Mouse (Mus musculus) hindbrain, embryonic 12.5 days (tissue): ENCODE measurements around the gene Lrrn4. TPM values are rescaled to one million over a fixed set of nuclear protein-coding genes. Genes with fewer than 3 reads are reported as not detected.

Experiments
- ATAC-seq: fragments of 200-750 bp; cut with Nextera tagmentation; 2 replicates; pipeline ENCODE4 v1.8.0; 2017; ENCODE audit warnings: moderate TSS enrichment; ENCODE audit not compliant: low FRiP score
- H3K27ac ChIP-seq: fragments of 300-500 bp; sonication (generic); 2 replicates; pipeline ENCODE4 v1.5.1; 2016; ENCODE audit warnings: mild to moderate bottlenecking
- H3K27me3 ChIP-seq: fragments of 300-500 bp; sonication (generic); 2 replicates; pipeline ENCODE4 v1.6.1; 2016; ENCODE audit warnings: mild to moderate bottlenecking
- H3K36me3 ChIP-seq: fragments of 300-500 bp; sonication (generic); 2 replicates; pipeline ENCODE4 v1.6.1; 2016; ENCODE audit warnings: mild to moderate bottlenecking
- H3K4me1 ChIP-seq: fragments of 300-500 bp; sonication (generic); 2 replicates; pipeline ENCODE4 v1.6.1; 2016
- H3K4me2 ChIP-seq: fragments of 300-500 bp; sonication (generic); replicated peaks from 2 replicates; pipeline ENCODE4 v1.6.1; 2016; ENCODE audit warnings: mild to moderate bottlenecking
- H3K4me3 ChIP-seq: fragments of 300-500 bp; sonication (generic); 2 replicates; pipeline ENCODE4 v1.5.1; 2016; ENCODE audit warnings: mild to moderate bottlenecking
- H3K9ac ChIP-seq: fragments of 300-500 bp; sonication (generic); 2 replicates; pipeline ENCODE4 v1.6.1; 2016; ENCODE audit warnings: mild to moderate bottlenecking, moderate library complexity
- H3K9me3 ChIP-seq: fragments of 300-500 bp; sonication (generic); replicated peaks from 2 replicates; pipeline ENCODE4 v1.6.1; 2016; ENCODE audit warnings: mild to moderate bottlenecking
- WGBS: fragments of 180-500 bp; shearing (Covaris S2); methylation state at CpG from one replicate; pipeline ENCODE4 v1.1.7; 2016; 5-methylcytosine and 5-hydroxymethylcytosine counted together
- polyA plus RNA-seq: library from polyadenylated mRNA; unstranded; fragments of >200 nt; fragmentation: Nextera tagmentation; extraction: Ambion mirVana; gene quantifications from 2 replicates; pipeline ENCODE4 v1.2.1, GENCODE M21; 2016

The Lrrn4 gene
- polyA plus RNA-seq, 1 experiment from 2014 or later = 0.10 TPM

- no peak overlapping the region for H3K4me2 ChIP-seq
- no peaks in the 10 kb centered on the region for H3K9me3 ChIP-seq
- ATAC-seq = no peak
- WGBS = 94% methylated on average over 2 of the region's 2 CpGs
- no peak overlapping the region for H3K27ac ChIP-seq
- no peak overlapping the region for H3K9ac ChIP-seq
- H3K27me3 ChIP-seq = no peaks in the 10 kb centered on the region
- H3K4me1 ChIP-seq = no peaks in the 10 kb centered on the region
- H3K4me3 ChIP-seq = no peak overlapping the region
- H3K36me3 ChIP-seq = peaks cover 21% of the 10 kb centered on the region; the same call in 1 of the 2 replicates
Observed at GRCm38 (mm10) chr2:132863325-132863724, 17.4 kb downstream of the Lrrn4 start.

- 96% methylated on average over 2 of the region's 2 CpGs for WGBS
- Histone ChIP-seq H3K27ac (no peak overlapping the region), H3K27me3 (no peaks in the 10 kb centered on the region), H3K4me1 (no peaks in the 10 kb centered on the region), H3K9me3 (no peaks in the 10 kb centered on the region), H3K4me3 (no peak overlapping the region), H3K4me2 (no peak overlapping the region), H3K9ac (no peak overlapping the region), H3K36me3 (peaks cover 13% of the 10 kb centered on the region; the same call in 1 of the 2 replicates)
- ATAC-seq = no peak
Observed at GRCm38 (mm10) chr2:132861456-132861855, 19.2 kb downstream of the Lrrn4 start.

- no peak overlapping the region for H3K4me2 ChIP-seq
- ATAC-seq = no peak
Observed at GRCm38 (mm10) chr2:132860435-132860834, 20.3 kb downstream of the Lrrn4 start.

GRCm38 (mm10) chr2:132856333-132856732, 24.4 kb downstream of the Lrrn4 start:
- no peak for ATAC-seq

More at GRCm38 (mm10) chr2:132860435-132860834, 20.3 kb downstream of the Lrrn4 start:
- H3K4me3 ChIP-seq = no peak overlapping the region
- no peaks in the 10 kb centered on the region for H3K27me3 ChIP-seq
- no peak overlapping the region for H3K9ac ChIP-seq
- H3K27ac ChIP-seq = no peak overlapping the region
- H3K9me3 ChIP-seq = no peaks in the 10 kb centered on the region
- peaks cover 9% of the 10 kb centered on the region; the same call in 1 of the 2 replicates for H3K36me3 ChIP-seq
- H3K4me1 ChIP-seq = no peaks in the 10 kb centered on the region

DNA sequence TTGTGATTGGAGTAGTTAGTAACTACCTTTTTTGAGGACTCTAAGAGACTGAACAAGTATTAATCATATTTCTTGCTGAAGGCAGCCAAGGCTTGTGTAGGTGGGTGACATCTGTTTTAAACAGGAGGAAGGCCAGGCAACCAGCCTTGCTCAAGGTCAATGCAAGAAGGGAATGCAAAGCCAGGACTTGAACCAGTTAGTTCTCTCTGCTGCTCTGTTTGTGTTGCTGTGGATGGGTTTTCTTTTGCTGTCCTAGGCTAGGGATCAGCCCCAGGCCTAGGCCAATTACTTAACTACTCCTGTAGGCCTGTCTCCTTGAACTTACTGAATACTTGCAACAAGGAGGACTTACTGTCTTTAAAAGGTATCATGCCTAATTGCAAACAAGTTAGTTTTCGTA, 27.6 kb downstream of the Lrrn4 start:
- 95% methylated on average over 1 of the region's 1 CpGs for WGBS
- peaks cover 34% of the 10 kb centered on the region for H3K36me3 ChIP-seq
- no peak overlapping the region for H3K27ac ChIP-seq
- no peaks in the 10 kb centered on the region for H3K27me3 ChIP-seq
- no peak overlapping the region for H3K4me3 ChIP-seq
- H3K9ac ChIP-seq = no peak overlapping the region
- peaks cover 4% of the 10 kb centered on the region for H3K4me1 ChIP-seq
- no peak overlapping the region for H3K4me2 ChIP-seq
- ATAC-seq = no peak
- H3K9me3 ChIP-seq = no peaks in the 10 kb centered on the region

More at GRCm38 (mm10) chr2:132856333-132856732, 24.4 kb downstream of the Lrrn4 start:
- no peak overlapping the region for H3K9ac ChIP-seq
- H3K27ac ChIP-seq = no peak overlapping the region
- no peaks in the 10 kb centered on the region for H3K9me3 ChIP-seq
- 84% methylated on average over 5 of the region's 5 CpGs for WGBS
- no peak overlapping the region for H3K4me2 ChIP-seq
- no peaks in the 10 kb centered on the region for H3K4me1 ChIP-seq
- H3K27me3 ChIP-seq = no peaks in the 10 kb centered on the region
- no peak overlapping the region for H3K4me3 ChIP-seq
- peaks cover 21% of the 10 kb centered on the region; the same call in 1 of the 2 replicates for H3K36me3 ChIP-seq

DNA sequence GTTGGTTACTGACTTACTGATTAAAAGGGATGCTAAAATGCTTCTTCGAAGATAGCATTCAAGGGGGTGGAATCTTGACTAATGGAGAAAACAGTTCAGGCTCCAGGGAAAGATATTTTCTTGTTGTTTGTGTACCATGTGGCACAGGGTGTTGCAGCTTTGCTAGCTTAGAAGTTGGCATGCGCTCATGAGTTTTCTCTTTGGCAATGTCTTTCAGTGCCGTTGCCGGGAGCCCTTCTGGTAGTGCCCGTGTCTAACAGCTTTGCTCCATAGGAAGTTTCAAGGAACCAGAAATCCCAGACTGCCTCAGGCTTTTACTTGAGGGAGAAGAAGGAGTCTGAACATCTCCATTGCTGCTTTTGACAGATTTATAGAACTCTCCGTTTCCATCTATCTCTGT, 31.6 kb downstream of the Lrrn4 start:
- no peak for ATAC-seq
- no peak overlapping the region for H3K4me2 ChIP-seq
- peaks cover 31% of the 10 kb centered on the region for H3K36me3 ChIP-seq
- no peaks in the 10 kb centered on the region for H3K27me3 ChIP-seq
- no peaks in the 10 kb centered on the region for H3K9me3 ChIP-seq
- WGBS = 92% methylated on average over 6 of the region's 6 CpGs
- no peak overlapping the region for H3K9ac ChIP-seq
- no peak overlapping the region for H3K4me3 ChIP-seq
- no peak overlapping the region for H3K27ac ChIP-seq
- peaks cover 10% of the 10 kb centered on the region for H3K4me1 ChIP-seq

- no peak for ATAC-seq
- H3K4me3 ChIP-seq = no peak overlapping the region
- no peaks in the 10 kb centered on the region for H3K27me3 ChIP-seq
- H3K4me2 ChIP-seq = peak overlapping the region; percentile 81; the same call in 1 of the 2 replicates
- 96% methylated on average over 4 of the region's 4 CpGs for WGBS
- H3K9me3 ChIP-seq = no peaks in the 10 kb centered on the region
- no peak overlapping the region; the same call in 1 of the 2 replicates for H3K9ac ChIP-seq
- peaks cover 29% of the 10 kb centered on the region for H3K36me3 ChIP-seq
- no peak overlapping the region for H3K27ac ChIP-seq
- peaks cover 10% of the 10 kb centered on the region for H3K4me1 ChIP-seq
Observed at GRCm38 (mm10) chr2:132848361-132848760, 32.3 kb downstream of the Lrrn4 start.

DNA sequence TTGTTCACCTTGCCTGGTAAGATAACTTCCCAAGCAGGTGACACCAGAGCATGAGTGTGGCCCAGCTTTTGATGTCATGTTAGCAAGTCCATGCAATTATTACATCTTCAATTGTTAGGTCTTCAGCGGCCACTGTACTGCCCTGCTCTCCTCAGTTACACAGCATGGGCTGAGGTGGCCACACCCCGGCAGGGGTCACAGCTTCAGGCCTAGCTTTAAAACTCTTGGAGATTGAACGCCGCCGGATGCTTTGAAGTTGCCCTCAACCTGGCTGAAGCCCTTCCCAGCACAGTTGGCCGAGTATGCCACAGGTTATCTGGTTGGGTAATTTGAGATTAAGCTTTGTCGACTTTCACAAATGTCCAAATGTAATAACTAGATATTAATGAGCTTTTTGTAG, 33.1 kb downstream of the Lrrn4 start:
- ATAC-seq = no peak
- peaks cover 10% of the 10 kb centered on the region for H3K4me1 ChIP-seq
- WGBS = 40% methylated on average over 7 of the region's 7 CpGs

DNA sequence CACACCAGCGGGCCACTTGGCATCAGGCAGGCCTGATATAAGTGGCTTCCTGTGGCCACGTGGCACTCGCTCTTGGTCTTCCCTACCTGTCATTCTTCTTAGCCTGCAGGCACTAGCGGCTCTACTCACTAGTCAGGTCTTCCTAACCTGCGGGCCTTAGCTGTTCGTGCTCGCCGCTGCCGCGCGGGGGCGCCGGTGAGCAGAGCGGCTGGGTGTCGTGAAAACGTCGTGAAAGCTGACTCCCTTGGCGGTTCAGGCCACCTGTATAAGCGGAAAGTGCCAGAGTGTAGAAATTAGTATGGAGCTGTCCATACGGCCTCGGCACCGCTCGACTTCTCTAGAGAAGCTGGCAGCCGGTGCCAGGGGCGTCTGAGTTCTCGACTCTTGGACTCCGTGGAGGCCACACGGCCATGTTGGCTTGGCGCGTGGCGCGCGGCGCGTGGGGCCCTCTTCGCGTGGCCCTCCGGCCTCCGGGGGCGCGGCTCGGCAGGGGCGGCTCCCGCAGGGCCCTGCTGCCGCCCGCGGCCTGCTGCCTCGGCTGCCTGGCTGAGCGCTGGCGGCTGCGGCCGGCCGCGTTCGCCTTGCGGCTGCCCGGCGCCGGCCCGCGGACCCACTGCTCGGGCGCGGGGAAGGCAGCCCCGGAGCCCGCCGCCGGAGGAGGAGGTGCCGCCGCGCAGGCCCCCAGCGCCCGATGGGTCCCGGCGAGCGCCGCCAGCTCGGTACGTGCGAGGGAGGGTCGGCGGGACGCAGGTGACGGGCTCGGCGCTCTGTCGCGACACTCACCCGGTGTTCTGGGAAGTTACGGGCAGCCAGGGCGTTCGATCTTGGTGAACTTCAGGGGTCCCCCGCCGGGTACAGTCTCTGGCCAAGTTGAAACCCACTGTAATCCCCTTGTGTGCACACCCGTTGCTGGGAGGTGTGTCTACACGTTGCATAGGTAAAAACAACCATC, 34.0 kb downstream of the Lrrn4 start, which contains the start of gene Crls1:
Gene Crls1 (plus strand): TSS at position 260 of the 952 bp plus-strand sequence.
- no peaks in the 10 kb centered on the region for H3K27me3 ChIP-seq
- peak within 1 kb of the TSS; percentile 80 for H3K27ac ChIP-seq
- under 1% methylated on average over 82 of the region's 96 CpGs for WGBS
- ATAC-seq = peak; percentile 95
- H3K4me1 ChIP-seq = peaks cover 10% of the 10 kb centered on the region
- H3K4me3 ChIP-seq = peak within 1 kb of the TSS; percentile 98
- H3K9me3 ChIP-seq = no peaks in the 10 kb centered on the region
- peak within 1 kb of the TSS; percentile 96 for H3K9ac ChIP-seq
- peak within 1 kb of the TSS; percentile 81 for H3K4me2 ChIP-seq
- peaks cover 17% of the 10 kb centered on the region for H3K36me3 ChIP-seq

More for the DNA sequence above, 33.1 kb downstream of the Lrrn4 start:
- Histone ChIP-seq H3K9me3 (no peaks in the 10 kb centered on the region), H3K9ac (peak overlapping the region; percentile 96), H3K36me3 (peaks cover 26% of the 10 kb centered on the region), H3K27ac (no peak overlapping the region), H3K27me3 (no peaks in the 10 kb centered on the region), H3K4me3 (peak overlapping the region; percentile 98), H3K4me2 (peak overlapping the region; percentile 81)

- ATAC-seq = no peak
- Histone ChIP-seq H3K9ac (no peak overlapping the region), H3K36me3 (peaks cover 5% of the 10 kb centered on the region), H3K27me3 (no peaks in the 10 kb centered on the region), H3K4me3 (no peak overlapping the region), H3K4me1 (no peaks in the 10 kb centered on the region), H3K4me2 (no peak overlapping the region), H3K27ac (no peak overlapping the region), H3K9me3 (no peaks in the 10 kb centered on the region)
- 90% methylated on average over 4 of the region's 4 CpGs for WGBS
Observed at GRCm38 (mm10) chr2:132841071-132841470, 39.6 kb downstream of the Lrrn4 start.
